Mouse (Mus musculus): ENCODE measurements around the gene As3mt.

GRCm38 (mm10) chr19:46690387-46690786, 16.9 kb upstream of the As3mt start:
- TF ChIP-seq MAX (IDR thresholded peaks at IDR 0.05; ENCODE audit: low read depth) (no peak), TCF12 (IDR thresholded peaks at IDR 0.05; ENCODE audit: insufficient read depth, poor library complexity, severe bottlenecking) (no peak), POLR2A (IDR thresholded peaks at IDR 0.05; ENCODE audit: insufficient read length, low read depth) (no peak), USF1 (IDR thresholded peaks at IDR 0.05; ENCODE audit: low read depth) (no peak), MYOD1 (IDR thresholded peaks at IDR 0.05; ENCODE audit: control insufficient read depth in 1 of 3, insufficient read length in 2 of 3, low read depth in 2 of 3) (no peak), E2F4 (IDR thresholded peaks at IDR 0.05; ENCODE audit: insufficient read depth) (no peak)

Measured in myocyte (in vitro differentiated cells).